Mouse (Mus musculus) monocyte, adult 2 months (primary cell): Measurements from ENCODE around the gene Nfix.

Source experiments
- DNase-seq, 2 experiments: peaks; one replicate each; pipeline ENCODE4 v3.0.0; 2022; ENCODE audit warnings: low spot score in 2 of 2, low read depth in 1 of 2

The Nfix gene

GRCm38 (mm10) chr8:84799999-84800831 is at the start of gene Nfix:
Gene Nfix, minus strand, starts transcription at chr8:84800344.
- DNase-seq, result peak in 1 of 2 experiments; percentile 21

- DNase-seq, result no peak
Observed at GRCm38 (mm10) chr8:84847684-84848435, 47.7 kb upstream of the Nfix start.

- peak; percentile 98 to 100 for DNase-seq
Observed at GRCm38 (mm10) chr8:84846722-84847572, 46.8 kb upstream of the Nfix start, which contains the start of gene Calr. Gene Calr, minus strand, starts transcription at chr8:84846934.

GRCm38 (mm10) chr8:84846094-84846721 is 46.1 kb upstream of the Nfix start:
- no peak for DNase-seq

GRCm38 (mm10) chr8:84845355-84846093 is 45.4 kb upstream of the Nfix start:
- no peak for DNase-seq

DNA sequence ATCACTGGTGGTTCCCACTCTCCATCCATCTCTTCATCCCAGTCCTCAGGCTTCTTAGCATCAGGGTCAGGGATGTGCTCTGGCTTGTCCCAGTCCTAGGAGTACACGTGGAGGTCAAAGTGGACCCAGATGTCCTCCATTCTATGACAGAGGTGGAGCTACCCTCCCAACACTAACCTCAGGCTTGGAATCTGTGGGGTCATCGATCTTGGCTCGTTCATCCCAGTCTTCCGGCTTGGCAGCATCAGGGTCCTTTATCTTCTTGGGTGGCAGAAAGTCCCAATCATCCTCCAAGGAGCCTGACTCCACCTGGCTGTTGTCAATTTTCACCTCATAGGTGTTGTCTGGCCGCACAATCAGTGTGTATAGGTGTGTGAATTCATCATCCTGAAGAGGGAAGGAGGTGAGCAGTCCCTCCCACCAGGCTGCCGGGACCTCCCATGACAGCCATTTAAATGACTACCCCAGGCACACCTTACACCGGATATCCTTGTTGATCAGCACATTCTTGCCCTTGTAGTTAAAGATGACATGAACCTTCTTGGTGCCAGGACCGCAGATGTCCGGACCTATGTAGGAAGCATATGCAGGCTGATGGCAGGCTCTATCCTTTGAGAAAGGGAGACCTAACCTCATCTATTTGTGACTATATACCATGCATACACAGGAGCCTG is 44.4 kb upstream of the Nfix start:
- no peak for DNase-seq

GRCm38 (mm10) chr8:84841514-84841913 is 41.4 kb upstream of the Nfix start:
- DNase-seq, result no peak

DNA sequence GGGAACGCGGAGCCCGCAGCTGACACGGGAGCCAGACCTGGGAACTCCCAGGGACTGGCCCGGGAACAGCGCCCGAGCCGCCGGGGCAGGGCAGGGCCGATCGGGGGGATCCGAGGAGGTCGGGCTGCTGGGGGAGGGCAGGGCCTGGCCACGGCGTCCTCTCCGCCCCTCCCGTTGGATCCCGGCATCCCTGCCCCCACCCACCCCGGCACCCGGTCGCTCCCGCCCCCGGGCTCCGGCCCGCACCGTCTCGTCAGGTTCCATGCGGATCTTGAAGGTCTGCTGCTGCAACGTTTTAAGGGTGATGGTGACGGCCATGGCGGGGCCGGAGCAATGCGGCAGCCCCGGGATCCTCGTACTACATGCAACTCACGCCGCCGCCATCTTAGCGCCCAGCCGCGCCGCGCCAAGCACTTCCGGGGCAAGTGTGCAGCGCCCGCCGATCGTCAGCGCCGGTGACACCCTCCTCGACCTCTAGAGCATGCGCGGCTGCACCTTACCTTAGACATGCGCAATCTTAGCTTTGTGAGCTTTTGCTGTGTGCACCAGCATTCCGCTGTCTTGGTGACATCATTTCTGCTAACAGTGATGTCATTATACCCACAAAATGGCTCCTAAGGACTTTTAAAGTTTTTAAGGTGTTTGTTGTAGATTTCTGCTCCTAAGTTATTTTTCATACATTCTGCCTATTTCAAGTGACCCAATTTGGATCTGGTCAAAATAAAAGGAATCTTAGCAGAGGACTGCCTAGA is 40.3 kb upstream of the Nfix start, which contains the start of gene Rad23a:
Rad23a (minus strand) TSS at position 418 of the 752 bp plus-strand sequence.
- peak; percentile 84 to 87 for DNase-seq

DNA sequence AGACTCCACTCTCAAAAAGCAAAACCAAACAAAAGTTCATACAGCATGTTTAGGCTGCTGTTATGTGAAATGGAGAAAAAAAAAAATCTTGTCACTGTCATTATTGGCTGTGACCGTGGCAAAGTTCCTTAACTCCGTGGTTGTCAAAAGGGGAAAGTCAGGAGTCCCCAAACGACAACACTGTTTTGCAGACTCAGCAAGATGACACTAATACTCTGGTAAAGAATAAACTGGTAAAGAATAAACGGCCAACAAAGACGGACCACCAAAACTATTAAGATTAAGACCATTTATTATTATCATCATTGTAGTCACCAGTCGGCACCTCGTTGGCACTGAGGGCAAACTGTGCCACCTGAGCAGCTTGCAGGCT is 39.7 kb upstream of the Nfix start:
- no peak for DNase-seq

- no peak for DNase-seq
Observed at GRCm38 (mm10) chr8:84839411-84839810, 39.3 kb upstream of the Nfix start.

- DNase-seq, result no peak
Observed at GRCm38 (mm10) chr8:84838513-84838912, 38.4 kb upstream of the Nfix start.

GRCm38 (mm10) chr8:84837912-84838470 is 37.8 kb upstream of the Nfix start:
- no peak for DNase-seq

DNA sequence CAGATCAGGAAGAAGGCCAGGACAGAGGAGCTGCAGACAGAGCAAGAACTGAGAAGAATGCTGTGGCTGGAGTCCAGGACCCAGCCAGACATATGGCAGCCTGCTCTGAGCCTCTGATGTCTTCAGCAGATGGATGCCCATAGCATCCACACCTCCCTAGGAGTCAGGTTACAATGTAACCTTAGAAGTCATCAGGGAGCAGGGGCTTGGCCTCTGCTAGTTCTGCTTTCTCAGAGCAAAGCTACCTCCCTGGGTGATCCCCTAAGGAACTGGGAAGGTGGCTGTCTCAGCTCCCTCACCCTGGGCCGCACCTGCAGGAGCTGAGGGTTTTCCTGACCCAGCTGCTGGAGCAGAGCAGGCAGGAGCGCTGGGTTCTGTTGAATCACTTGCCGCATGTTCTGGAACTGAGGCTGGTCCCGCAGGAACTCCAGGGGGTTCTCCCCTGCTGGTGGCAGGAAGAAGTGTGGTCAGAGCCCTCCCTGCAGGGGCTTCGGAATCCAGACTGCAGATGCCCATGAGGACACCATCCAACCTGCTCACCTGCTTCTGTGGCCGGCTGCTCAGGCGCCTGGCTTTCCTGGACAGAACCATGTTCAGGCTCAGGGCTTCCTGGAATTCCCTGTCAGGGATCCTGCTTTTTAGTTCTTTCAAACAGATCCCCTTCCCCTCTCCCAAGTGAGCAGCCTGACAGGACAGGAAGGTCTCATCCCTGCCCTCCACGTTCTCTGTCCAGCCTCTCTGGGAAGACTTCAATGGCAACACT is 37.2 kb upstream of the Nfix start:
- DNase-seq, result no peak

DNA sequence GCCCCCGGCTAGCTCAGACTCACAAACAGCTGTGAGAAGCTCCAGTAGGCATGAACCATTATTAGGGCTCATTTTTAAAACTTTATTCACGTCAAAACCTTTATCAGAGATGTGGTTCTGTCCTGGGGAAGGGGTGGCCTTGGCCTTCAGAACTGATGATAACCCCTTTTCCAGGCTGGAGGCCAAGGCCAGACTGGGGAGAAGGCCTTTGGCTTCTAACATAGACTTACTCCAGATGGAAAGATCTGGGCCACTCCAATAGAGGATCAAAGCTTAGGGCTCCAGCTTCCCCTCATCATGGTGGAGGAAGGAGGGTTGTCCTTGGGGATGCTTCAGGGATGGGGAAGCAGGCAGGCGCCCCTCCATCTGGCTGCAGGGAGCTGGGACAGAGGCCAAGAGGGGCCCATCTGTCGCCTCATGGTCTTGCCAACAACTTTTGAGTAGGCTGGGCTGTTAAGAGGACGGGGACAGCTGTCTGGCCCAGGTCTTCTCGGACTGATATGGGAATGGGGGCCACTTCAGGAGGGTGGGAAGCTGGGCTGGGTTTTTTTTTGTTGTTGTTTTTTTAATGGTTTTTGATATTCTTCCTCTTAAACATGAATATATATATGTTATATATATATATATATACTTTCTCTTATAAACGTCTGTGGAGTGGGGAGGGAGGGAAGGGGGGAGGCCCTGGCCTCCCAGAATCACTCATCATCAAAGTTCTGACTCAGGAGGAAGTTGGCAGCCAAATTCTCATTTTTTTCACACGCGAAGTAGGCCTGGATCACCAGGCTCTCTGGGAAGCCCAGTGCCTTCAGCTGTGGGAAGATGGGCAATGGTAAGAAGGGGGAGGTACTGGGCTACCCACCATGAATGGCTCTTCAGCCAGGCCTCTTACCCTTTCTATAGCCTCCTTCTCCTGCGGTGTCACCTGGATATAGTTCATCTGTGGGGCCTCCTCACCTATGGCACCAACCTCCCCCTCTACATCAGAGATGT is 35.0 kb upstream of the Nfix start:
- no peak for DNase-seq

- DNase-seq, result no peak
Observed at GRCm38 (mm10) chr8:84834002-84834865, 34.1 kb upstream of the Nfix start.
